Mouse (Mus musculus) layer of hippocampus, postnatal 36 days (tissue): ENCODE data around the gene Pakap. TPM values are rescaled to one million over a fixed set of nuclear protein-coding genes. Genes with fewer than 3 reads are reported as not detected.
"Not testable (repeated sequence)": the region's sequence is repeated elsewhere in the genome, so short reads cannot be mapped to it uniquely, and the experiment has no call there.

Experiments
- DNase-seq, 2 experiments: peaks; one replicate each; pipeline ENCODE4 v3.0.0; 2022
- total RNA-seq, 2 experiments: library from RNA; stranded (reverse); gene quantifications; 2 replicates each; pipeline ENCODE4 v1.2.3; 2021

Pakap gene
- total RNA-seq, 2 experiments from 2014 or later = 18.3 to 23.7 TPM

DNA sequence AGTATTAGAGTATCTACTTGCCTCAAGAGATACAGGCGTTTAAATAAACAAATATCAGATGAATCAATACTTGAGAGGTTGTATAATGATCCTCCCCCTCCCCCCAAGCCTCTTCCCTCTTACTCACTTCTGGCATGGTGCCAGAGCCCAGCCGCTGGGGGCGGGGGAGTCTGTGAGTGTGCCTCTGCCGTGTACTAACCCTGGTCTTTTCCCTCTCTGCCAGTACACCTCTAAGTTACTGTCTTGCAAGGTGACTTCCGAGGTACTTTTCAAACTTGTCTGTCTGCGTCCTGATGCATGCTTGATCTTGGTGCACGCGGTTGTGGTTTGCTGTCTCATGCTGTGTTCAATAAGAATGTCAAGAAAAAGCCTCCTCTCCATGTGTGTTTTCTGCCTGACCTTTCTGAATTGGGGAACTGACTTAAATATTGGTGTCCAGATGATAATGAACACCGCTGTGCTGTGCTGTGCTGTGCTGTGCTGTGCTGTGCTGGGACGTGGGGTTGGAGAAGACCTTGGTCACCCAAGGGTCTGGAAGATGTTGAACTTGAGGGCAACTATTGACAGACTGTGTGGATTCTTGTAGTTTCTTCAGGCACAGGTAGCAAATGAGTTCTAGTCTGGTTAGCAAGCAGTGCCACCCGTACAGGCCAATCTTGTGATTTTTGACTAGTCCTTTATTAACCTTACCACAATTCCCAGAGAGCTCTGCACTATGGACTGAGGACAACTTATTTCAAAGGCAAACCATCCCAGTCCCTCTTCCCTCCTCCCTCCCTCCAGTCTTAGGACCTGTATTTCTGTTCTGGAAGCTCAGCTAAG lies 318.3 kb downstream of the Pakap start:
- DNase-seq = no peak

DNA sequence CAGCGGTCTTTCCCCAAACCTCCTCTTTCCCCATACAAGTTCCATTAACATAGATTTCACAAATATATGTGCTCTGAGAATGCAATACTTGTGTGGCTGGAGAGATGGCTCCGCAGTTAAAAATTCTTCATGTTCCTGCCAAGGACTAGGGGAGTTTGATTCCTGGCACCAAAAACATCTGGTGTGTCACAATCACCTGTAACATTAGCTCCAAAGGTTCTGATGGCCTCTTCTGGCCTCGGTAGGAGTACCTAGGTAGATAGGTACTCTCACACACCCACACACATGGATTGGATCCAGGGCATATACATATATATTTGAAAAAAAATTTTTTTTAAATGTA lies 318.9 kb downstream of the Pakap start:
- DNase-seq = no peak

DNA sequence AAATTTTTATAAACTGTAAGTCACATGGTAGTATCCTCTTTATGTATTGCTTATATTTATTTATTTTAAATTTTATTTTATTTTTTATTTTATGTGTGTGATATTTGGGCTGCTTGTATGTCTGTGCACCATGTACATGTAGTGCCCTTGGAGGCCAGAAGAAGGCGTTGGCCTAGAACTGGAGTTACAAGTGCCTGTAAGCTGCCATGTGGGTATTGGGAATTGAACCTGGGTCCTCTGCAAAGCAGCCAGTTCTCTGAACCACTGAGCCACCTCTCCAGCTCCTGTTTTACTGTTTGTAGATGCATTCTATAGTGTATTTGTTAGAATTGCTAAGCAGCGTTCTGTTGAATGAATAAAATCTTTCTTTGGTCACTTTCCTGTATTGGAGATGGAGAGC lies 320.3 kb downstream of the Pakap start:
- no peak for DNase-seq

DNA sequence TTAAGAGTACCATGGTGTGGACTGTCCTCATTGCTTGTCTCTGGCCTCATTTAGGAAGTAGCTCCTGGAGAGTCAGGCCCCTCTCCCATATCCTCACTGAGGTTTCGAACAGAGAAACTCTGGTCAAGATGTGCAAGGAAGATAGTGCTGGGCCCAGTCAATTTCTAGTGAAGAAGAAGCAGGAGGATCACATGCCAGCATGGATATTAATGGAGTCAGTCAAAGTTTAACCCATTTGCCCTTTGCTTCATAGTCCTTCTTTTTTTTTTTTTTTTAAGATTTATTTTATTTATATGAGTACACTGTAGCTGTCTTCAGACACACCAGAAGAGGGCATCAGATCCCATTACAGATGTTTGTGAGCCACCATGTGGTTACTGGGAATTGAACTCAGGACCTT lies 321.0 kb downstream of the Pakap start:
- DNase-seq = not testable (repeated sequence)

DNA sequence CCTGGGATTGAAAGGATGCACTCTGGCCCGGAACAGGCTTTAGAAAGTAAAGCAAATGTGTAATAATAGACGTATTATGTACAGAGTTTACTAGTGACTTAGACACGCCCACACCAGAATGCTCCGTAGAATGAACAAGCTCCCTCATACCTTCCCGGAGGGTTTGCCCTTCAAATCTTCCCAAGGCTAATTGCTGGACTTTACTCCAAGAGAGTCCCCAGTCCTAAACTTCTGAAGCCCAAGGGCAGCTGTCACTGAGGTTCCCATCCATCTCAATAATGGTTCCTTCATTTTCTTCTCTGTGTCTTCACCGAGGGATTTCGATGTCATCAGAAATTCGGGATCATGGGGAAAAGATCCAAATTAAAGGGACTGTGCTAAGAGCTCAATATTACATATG lies 321.8 kb downstream of the Pakap start:
- DNase-seq = no peak

DNA sequence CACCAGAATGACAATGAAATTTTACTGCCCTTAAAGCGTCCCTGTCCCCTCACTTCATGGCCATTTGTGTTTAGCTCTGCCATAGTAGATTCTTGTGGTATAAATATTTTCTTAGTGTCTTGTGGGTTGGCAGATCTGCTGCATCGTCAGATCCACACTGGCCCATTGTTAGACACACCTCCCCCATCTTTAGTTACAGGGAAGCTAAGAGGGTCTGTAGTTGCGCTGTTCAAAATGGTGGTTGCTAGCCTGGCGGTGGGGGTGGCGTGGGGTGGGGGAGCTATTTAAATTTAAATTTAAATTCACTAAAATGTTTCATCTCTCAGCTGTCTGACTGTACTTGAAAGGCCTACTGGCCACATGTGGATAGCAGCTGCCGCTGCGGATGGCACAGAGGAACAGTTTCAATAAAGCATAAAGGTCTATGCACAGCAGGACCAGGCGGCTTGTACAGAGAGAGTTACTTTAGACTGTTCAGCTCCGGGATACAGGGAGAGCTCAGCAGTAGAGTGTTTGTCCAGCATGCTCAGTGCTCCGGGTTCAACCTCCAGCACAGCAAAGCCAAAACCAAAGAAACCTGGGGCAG lies 324.1 kb downstream of the Pakap start:
- no peak for DNase-seq

DNA sequence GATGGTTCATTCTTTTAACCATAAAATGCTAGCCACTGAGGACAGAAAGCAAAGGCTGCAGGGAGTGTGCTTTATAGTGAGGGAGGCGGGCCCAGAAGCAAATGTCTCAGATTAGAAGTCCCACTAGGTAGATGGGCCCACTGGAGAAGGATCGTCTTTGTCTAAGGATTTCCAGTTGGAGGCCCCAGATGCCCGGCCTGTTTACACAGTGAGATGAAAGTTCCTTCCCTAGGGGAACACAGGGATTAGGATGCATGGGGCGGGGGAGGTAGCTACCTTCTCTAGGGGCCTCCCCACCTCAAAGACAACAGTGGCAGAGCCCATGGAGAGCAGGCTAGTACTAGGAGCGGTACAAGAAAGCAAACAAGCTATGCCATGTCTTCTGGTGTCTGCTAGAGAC lies 327.2 kb downstream of the Pakap start:
- DNase-seq = no peak

DNA sequence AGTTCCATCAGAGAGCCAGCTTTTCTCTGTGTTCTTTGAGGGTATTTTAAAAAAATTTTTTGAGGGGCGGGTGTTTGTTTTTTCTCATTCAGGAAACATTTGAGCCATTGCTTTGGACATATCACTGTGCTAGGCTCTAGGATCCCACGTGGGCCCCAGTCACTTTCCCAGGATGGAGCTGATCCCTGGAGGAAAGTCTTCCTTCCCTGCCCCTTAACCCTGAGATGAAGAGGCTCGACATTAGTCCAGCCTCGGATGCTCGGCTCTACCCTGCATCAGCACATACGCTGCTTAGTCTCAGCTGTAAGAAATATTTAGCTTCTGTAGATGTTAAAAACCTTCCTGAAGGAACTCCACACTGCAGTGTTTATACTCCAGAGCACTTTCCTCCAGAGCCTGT lies 327.9 kb downstream of the Pakap start:
- no peak for DNase-seq

DNA sequence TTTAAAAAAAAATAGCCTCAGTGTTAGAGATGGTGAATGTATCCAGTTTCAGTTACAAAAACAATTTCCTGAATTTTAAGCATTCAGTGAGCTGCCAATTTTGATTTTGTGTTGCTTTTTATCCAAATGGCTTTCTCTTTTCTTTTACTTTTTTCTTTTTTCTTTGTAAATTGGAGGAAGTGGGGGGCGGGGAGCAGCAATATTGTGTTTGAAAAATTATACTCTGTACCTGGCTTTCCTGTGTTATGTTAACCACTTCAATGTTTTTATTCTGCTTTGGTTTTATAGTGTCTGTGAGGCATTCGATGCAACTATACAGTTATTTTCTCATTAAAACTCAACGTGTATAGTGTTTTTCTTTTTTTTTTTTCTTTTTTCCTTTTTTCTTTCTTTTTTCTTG lies 328.7 kb downstream of the Pakap start:
- DNase-seq = no peak

DNA sequence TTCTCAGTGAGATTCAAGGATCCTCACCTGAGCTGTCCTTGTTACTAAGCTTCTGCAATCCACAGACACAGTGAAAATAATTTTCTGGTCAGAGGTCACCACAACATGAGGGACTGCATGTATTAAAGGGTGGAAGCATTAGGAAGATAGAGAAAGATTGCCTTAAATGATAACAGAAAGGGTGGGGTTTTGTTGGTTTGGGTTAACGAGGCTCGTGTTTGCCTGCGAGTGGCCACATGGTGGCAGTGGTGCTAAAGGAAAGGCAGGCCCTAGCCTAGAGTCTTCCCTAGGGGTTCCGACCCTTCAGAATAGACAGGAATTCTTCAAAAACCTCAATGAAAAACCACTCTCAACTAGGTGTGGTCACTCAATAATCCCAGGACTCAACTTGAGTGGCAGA lies 333.2 kb downstream of the Pakap start:
- peak; percentile 28 to 34 for DNase-seq

DNA sequence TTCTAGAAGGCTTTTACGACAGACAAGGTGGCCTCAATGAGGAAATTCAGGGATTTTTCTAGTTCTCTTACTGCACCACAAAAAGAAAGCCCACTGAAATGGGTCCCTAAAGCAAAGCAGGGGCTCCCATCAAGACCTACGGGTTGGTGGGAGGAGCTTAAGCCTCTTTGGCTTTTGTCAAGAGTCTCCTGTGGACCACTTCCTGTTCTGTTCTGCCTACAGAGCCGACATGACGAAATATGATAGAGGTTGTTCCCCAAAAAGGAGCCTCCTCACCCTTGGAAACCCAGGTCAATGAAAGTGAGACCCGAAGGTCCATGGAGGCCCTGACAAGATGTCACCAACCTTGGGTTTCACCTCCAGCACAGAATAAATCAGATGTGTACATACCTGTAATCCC lies 334.6 kb downstream of the Pakap start:
- no peak for DNase-seq

DNA sequence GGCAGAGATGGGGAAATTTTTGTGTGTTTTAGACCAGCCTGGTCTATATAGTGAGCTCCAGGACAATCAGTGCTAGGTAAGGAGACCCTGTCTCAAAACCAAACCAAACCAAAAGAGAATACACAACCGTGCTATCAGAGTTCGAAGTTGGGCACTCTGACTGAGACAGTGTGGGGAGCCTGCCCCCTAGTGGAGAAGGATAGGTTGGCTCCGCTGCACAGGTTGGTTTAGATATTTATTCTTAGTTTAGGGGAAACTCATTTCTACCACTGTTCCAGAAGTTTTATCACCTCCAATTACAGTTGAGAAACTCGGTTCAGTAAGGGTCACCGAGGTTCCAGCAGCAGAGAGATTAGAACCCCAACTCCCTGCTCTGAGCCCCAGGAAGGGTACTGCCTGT lies 336.2 kb downstream of the Pakap start:
- peak; percentile 45 to 55 for DNase-seq

DNA sequence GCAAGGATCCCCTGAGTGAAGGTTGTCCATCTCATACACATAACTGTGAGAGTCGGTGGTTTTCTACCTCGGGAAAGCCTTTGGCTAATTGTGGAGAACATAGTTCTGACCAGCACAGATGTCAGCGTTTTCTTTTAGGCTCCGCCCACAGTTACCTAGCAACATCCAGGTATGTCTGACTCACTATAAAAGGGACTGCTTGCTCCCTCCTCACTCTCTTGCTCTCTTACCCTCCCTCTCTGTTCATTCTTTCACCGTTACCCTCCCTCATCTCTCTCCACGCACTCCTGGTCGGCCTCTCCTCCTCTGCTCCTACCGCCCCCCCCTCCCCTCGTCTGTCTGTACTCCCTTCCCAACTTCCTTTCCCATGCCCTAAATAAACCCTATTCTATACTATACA lies 336.7 kb downstream of the Pakap start:
- DNase-seq = no peak

DNA sequence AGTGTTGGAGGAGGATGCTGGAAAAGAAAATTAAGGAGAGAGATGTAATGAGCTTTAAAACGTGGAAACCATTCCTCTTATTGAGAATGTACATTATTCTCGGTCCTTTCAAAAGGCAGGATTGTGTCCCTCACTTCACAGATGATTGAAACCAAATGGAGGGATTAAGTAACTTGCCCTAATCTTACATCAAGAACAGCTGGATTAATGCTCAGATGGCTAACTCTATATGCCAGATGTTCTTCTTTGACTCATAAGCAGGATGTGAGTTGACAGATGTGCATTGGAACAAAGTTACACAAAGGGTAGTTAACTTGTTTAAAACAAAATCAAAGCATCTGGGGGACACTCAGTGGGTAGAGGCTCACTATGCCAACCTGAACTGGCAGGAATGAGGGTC lies 338.7 kb downstream of the Pakap start:
- no peak for DNase-seq

DNA sequence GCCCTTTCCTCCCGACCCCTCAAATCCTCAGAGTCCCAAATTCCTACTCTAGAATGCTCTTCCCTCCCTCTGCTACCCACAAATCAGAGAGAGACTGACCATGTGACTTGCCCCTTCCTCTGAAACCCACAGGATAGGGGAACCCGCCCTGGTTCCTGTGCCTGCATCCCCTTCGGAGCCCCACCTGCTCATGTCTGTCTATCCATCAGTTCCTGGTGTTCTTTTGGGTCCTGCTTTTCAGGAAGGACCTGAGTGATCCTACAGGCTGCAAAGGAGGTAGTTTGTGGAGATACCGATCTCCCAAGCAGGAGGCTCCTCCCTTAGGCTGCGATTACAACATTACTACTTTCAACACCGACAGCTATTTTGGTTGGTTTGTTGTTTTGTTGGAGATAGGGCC lies 340.9 kb downstream of the Pakap start:
- no peak for DNase-seq

DNA sequence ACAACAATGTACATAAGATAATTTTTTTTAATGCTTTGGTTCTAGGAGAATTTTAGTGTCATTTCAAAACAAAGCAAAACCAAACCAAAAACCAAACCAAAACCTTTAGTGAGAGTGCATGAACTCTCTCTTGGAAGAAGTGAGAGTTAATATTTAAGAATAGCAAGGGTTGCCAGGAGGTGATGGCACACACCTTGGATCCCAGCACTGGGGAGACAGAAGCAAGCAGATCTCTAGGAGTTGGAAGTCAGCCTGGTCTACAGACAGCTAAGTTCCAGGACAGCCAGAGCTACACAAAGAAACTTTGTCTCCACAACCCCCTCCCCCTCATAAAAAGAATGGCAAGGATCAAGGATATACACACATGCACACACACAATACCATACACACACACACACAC lies 345.0 kb downstream of the Pakap start:
- DNase-seq = no peak

DNA sequence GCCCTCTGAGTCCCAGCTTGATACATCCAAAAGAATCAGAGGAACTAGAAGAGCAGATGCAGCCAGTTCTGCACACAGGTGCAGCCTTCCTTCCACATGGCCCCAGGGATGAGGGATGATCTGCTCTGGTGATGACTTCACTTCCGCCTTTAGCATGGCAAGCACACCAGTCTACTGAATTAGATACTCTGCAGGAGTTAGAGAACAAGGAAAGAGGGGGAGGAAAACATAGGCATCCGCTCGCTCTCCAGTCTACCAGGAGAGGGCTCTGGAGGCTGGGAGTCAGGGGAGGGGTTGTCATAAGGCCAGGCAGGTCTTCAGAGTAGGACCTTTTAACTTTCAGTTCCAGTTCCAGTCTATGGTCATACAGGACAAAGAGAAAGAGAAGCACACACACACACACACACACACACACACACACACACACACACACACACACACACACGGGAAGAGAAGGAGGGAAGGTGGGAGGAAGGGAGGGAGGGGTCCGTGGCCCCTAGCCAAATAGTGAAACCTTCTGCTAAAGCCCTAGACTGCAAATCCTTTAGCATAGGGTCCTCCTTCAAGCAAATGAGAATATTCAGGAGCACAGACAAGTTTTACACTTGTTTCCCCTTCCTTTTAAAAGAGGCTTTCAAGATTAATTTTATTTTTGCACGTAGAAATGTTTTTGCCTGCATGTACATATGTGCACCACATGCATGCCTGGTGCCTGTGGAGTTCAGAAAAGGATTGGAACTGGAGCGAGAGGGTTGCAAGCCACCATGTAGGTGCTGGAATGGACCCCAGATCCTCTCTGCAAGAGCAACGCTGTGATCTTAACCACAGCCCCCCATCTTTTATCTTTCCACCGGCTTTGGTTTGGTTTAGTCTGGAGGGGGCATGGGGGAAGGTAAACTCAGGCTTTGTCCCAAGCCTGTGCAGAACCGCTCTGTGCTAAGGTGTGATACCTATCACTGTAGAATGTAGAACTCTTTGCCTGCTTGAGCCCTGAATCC lies 346.5 kb downstream of the Pakap start:
- DNase-seq = no peak

DNA sequence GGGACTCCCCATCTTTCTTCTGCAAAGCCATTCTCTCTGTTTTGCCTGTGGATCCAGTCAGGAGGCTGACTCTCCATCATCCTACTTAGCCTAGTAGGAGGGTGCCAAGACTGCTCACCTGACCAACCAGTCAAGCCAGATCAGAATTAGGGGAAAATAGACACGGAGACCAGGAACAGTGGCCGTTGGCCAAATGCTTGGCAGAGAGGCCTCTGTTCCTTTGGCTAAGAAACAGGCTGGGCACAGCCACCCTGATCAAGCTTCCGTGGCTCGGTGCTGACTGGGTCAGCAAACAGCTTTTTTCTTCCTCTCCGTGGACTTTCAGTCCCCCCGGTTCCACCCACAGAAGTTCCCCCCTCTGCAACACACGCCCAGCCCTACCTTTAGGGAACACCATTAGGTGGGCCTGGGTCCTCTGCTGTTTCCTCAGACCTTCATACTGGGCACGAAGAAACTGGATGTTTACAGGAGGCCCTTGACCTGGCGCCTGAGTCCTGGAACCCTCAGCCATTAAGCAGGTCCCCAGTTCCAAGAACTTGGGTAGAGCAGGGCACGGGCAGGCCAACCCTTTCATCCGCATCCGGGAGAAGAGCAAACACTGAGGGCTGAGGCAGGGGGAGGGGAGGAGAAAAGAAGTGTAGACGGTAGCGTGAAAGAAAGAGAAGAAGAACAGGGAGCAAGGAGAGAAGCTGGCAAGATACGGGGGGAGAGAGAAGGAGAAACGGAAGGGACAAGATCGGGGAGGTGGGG lies 347.4 kb downstream of the Pakap start:
- DNase-seq = peak in 1 of 2 experiments; percentile 30

DNA sequence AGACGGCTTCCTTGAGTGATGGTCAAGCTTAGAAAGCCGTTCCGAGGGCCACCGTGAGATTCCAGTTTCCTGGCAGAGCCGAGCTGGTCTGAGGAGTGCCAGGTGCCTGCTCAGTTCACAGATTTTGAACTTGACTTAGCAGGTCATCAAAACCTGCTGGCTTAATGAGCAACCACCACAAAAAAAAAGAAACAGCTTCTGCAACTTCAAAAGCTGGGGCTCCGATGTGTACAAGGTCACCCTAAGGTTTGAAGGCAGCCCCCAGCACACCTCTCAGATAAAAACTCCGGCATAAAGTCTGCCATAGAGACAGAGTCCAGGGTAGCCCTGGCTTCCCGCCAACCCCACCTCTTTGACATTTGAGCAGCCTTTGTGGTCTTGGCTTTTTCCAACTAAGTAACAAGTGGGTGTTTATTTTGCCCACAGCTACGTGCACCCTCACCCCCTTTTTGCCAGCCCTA lies 348.3 kb downstream of the Pakap start, which contains the start of gene D630039A03Rik:
Gene D630039A03Rik (minus strand): TSS at position 97 of the 461 bp plus-strand sequence.
- no peak for DNase-seq

DNA sequence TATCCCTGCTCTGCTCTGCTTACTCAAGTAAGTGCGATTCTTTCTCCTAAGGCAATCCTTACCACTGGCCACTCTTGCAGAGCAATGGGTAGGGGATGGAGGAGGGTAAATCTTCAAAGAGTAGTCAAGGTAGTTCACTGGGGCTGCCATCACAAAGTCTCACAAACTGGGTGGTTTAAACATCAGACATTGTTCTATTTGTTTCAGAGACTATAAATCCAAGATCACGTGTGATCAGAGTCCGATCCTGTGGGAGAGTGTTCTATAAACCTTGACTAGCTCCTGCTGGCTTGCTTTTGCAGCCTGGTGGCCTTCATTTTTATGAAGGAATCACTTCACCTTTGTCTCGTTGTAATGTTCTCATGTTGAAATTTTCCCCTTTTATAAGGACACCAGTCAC lies 348.7 kb downstream of the Pakap start:
- DNase-seq = no peak

DNA sequence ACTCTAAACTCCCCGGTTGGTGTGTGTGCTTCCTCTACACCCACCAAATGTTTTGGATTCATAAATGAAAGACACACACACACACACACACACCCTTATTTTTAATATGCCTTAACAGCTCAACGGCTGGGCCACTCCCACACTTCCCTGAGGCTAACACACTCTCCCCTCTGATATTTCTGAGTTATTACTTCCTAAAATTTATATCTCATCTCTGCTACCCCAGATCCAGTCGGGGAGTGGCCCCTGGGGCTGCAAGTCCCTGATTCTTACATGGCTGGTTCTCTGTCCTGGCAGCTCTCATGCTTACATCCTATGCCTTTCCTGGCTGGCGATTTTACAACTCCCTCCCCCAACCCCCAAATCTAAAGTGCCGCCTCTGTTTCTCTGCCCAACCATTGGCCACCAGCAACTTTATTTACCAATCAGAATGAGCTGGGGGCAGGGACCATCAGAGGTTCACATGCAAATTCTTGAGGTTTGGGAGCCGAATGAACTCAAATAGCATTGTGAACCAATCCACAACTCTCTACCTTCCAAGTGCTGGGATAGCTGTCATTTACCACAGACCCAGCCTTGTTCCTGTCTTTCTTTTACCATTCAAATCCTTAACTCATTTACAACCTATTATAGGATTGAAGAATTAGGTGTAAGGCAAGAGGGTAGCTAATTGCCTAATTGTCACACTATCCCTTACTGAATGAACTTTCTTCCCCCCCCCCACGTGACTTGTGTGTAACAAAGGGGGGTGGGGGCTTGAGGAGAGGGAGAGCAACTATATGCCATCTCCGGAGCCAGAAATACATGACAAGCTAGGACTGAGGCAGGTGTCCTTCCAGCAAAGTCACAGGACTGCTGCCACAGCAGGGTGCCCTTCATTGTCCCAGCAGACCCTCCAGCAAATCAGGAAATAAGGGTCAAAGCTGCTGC lies 351.8 kb downstream of the Pakap start:
- DNase-seq = no peak
